Mouse (Mus musculus) lung, adult 2 months (tissue): ENCODE measurements around the gene Ryr3.

Experiments used
- CTCF ChIP-seq: fragments of 200-500 bp; IDR thresholded peaks from 2 replicates; pipeline ENCODE4 v1.5.1; 2011; ENCODE audit warnings: mild to moderate bottlenecking, low read length, control low read depth; ENCODE audit not compliant: insufficient read depth
- POLR2A ChIP-seq: fragments of 200-500 bp; IDR thresholded peaks from 2 replicates; pipeline ENCODE4 v1.6.1; 2011; ENCODE audit warnings: low read depth, mild to moderate bottlenecking, control low read depth, low read length, borderline replicate concordance; ENCODE audit errors: extremely low read depth

DNA sequence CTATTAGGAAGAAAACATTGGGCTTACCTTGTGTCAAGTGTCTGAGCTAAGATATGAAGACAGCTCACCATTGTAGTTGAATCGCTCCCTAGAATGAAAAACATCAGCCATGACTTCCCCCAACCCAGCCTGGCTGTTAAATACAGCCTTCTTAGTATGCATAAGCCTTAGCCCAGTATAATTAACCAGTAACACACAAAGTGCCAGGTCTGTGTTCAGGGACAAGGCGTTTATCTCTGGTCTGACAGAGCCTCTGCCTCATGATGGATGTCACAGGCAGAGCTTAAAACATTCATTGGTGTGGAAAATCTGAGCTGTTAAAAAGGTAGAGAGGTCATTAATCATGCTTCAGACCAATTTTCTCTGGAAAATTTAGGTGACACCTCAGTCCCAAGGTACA lies 484.0 kb downstream of the Ryr3 start:
- TF ChIP-seq CTCF (no peak), POLR2A (no peak)
